Mouse (Mus musculus): Measurements from ENCODE around the gene Derl3. TPM values are rescaled to one million over a fixed set of nuclear protein-coding genes. Genes with fewer than 3 reads are reported as not detected.
A peak's percentile ranks its signal among the peaks of the same experiment; 100 is the strongest.

Gene Derl3
- total and polyA plus RNA-seq, 3 experiments = 13.1 to 36.6 (median 36.2) TPM

DNA sequence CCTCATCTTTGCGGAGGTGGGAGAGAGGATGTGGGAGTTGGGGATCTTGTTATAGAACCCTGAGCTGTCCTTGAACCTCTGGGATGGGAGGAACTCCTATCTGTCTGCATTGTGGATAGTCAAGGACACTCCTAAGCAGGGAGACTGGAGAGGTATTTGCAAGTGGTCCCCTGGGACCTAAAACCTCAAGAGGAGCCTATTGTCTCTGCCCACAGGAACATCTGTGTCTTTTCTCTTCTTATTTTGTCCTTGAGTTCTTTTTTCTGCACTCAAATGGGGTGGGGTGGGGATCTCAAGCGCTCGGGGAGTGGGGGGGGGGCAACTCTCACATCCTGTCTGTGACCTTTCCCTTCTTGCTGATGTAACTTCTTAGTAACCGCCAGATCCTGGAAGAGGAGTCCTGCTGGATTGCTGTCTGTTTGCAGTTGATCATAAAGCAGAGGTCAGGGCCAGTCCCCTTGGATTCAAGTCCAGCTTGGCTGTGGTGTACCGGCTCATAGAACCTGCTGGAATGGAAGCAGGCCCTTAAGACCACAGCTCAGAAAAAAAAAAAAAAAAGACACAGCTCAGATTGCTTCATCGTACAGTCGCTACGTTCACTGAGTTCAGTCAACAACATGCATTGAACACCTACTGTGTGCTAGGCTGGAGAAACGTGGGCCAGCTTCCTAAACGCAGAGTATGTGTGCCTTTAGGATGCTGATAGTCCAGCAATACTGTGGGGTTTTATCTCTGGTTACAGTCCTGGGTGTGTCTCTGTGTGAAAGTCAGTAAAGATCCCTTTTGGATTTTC, 44.8 kb downstream of the Derl3 start:
- dilution Hi-C loops (cut with MboI; ENCODE audit: extremely low pct_ligation_motif_present, extremely low pct_unique_long_range_greater_than_20kb, low sequenced_read_pairs) = no loop called here
- H3K4me2 ChIP-seq (ENCODE audit: insufficient read depth, low read depth, poor library complexity, severe bottlenecking) = peak overlapping the region; percentile 90
- peak; percentile 59; the same call in 1 of the 2 replicates for TF ChIP-seq MAFK (IDR thresholded peaks at IDR 0.05; ENCODE audit: insufficient replicate concordance, low read length)
- no peak for TF ChIP-seq JUN (IDR thresholded peaks at IDR 0.05; ENCODE audit: insufficient read depth, low read depth, low read length)
- peak; percentile 63; the same call in 1 of the 2 replicates for TF ChIP-seq MEF2A (IDR thresholded peaks at IDR 0.05; ENCODE audit: borderline replicate concordance, low read depth, low read length)
- no peak for TF ChIP-seq RAD21 (IDR thresholded peaks at IDR 0.05; ENCODE audit: low read depth, low read length)
- no peak; the same call in 1 of the 2 replicates for TF ChIP-seq HCFC1 (IDR thresholded peaks at IDR 0.05; ENCODE audit: low read depth, low read length)
- peak; percentile 80 for TF ChIP-seq EP300 (IDR thresholded peaks at IDR 0.05; ENCODE audit: low read length)
- no peak for TF ChIP-seq MXI1 (IDR thresholded peaks at IDR 0.05; ENCODE audit: low read depth, low read length)
- TF ChIP-seq IRF4 (IDR thresholded peaks at IDR 0.05; ENCODE audit: low read depth, low read length) = peak; percentile 52; the same call in 1 of the 2 replicates
- no peak for TF ChIP-seq MYC (IDR thresholded peaks at IDR 0.05; ENCODE audit: low read depth, low read length)
- peak; percentile 84 for TF ChIP-seq TCF12 (IDR thresholded peaks at IDR 0.05; ENCODE audit: low read depth, low read length)
- TF ChIP-seq TBP (conservative IDR thresholded peaks at IDR 0.05; ENCODE audit: low read depth, low read length) = 0 out of 2 replicates have a peak, but pooled peaks have one; percentile 39
- TF ChIP-seq ZNF384 (IDR thresholded peaks at IDR 0.05; ENCODE audit: low read depth, low read length) = peak; percentile 84
- TF ChIP-seq SIN3A (IDR thresholded peaks at IDR 0.05; ENCODE audit: low read length) = peak; percentile 70; the same call in 1 of the 2 replicates
- no peak for TF ChIP-seq NRF1 (IDR thresholded peaks at IDR 0.05; ENCODE audit: low read depth, low read length)
- peak; percentile 67 for TF ChIP-seq ETS1 (conservative IDR thresholded peaks at IDR 0.05; ENCODE audit: low read depth, low read length)
- TF ChIP-seq ZKSCAN1 (IDR thresholded peaks at IDR 0.05; ENCODE audit: borderline replicate concordance, low read depth, low read length) = peak; percentile 96
- TF ChIP-seq BHLHE40 (IDR thresholded peaks at IDR 0.05; ENCODE audit: low read depth, low read length) = peak; percentile 37; the same call in 1 of the 2 replicates
- TF ChIP-seq MAZ (IDR thresholded peaks at IDR 0.05; ENCODE audit: low read depth, low read length) = peak; percentile 72; the same call in 1 of the 2 replicates
- TF ChIP-seq KAT2A (IDR thresholded peaks at IDR 0.05; ENCODE audit: insufficient replicate concordance, low read length) = 0 out of 2 replicates have a peak, but pooled peaks have one; percentile 52
- peak overlapping the region in 2 of 3 experiments; percentile 40 to 49 for H3K4me3 ChIP-seq (replicated peaks in 1 of 3; ENCODE audit: low read depth in 2 of 3, low read length in 2 of 3, poor library complexity in 1 of 3)
- peak; percentile 90 for DNase-seq (ENCODE audit: extremely low read depth)
- H3K79me2 ChIP-seq (replicated peaks; ENCODE audit: control insufficient read depth, extremely low read depth, insufficient read depth, poor library complexity, severe bottlenecking) = no peaks in the 10 kb centered on the region
- peak overlapping the region; percentile 75 for H3K9ac ChIP-seq (ENCODE audit: insufficient read depth, low read depth)
- H3K27me3 ChIP-seq (replicated peaks) = peaks cover 8% of the 10 kb centered on the region
- H3K36me3 ChIP-seq (replicated peaks in 1 of 2; ENCODE audit: control insufficient read depth in 1 of 2, insufficient read depth in 1 of 2, low read length in 1 of 2) = peaks cover 0 to 15% of the 10 kb centered on the region in 2 experiments
- in situ Hi-C loops (cut with MboI; ENCODE audit: low pct_ligation_motif_present, low pct_unique_long_range_greater_than_20kb, low sequenced_read_pairs) = loop anchor here (5.0 kb wide), 1 partner anchor 41 kb away; no protein-coding TSS in a partner anchor
- peaks cover 22 to 63% of the 10 kb centered on the region in 2 experiments for H3K4me1 ChIP-seq (ENCODE audit: control insufficient read depth in 1 of 2, insufficient read depth in 2 of 2)
- peak overlapping the region; percentile 99 for H3K27ac ChIP-seq (ENCODE audit: insufficient read depth, low read depth)
- no peaks in the 10 kb centered on the region for H3K9me3 ChIP-seq (replicated peaks; ENCODE audit: low read length)

All from CH12.LX (cell line).